Mouse (Mus musculus) neural tube, embryonic 14.5 days (tissue): ENCODE measurements at regions not wholly inside any gene's neighbourhood (a gene's known extent, or its start where the extent isn't known, plus 50 kb on each side); places are given as distances from the start of the nearest gene placed in this dataset.

Source experiments
- ATAC-seq: fragments of 200-750 bp; cut with Nextera tagmentation; 2 replicates; pipeline ENCODE4 v1.8.0; 2017; ENCODE audit warnings: low read depth, mild to moderate bottlenecking, moderate TSS enrichment, moderate library complexity
- H3K27ac ChIP-seq: fragments of 300-500 bp; sonication (generic); 2 replicates; pipeline ENCODE4 v1.5.1; 2014; ENCODE audit warnings: low read depth, mild to moderate bottlenecking, control low read depth, low read length, moderate library complexity, mixed read lengths
- H3K27me3 ChIP-seq: fragments of 300-500 bp; sonication (generic); 2 replicates; pipeline ENCODE4 v1.6.1; 2014; ENCODE audit warnings: low read length; ENCODE audit not compliant: control insufficient read depth, insufficient read depth
- H3K36me3 ChIP-seq: fragments of 300-500 bp; sonication (generic); 2 replicates; pipeline ENCODE4 v1.6.1; 2014; ENCODE audit warnings: low read length, mixed read lengths; ENCODE audit not compliant: control insufficient read depth, insufficient read depth
- H3K4me1 ChIP-seq: fragments of 300-500 bp; sonication (generic); 2 replicates; pipeline ENCODE4 v1.6.1; 2014; ENCODE audit warnings: low read length; ENCODE audit not compliant: control insufficient read depth, insufficient read depth
- H3K4me2 ChIP-seq: fragments of 300-500 bp; sonication (generic); 2 replicates; pipeline ENCODE4 v1.6.1; 2014; ENCODE audit warnings: mild to moderate bottlenecking, low read depth, low read length, control low read depth
- H3K4me3 ChIP-seq: fragments of 300-500 bp; sonication (generic); 2 replicates; pipeline ENCODE4 v1.5.1; 2014; ENCODE audit warnings: low read depth, low read length, control low read depth, mixed read lengths
- H3K9ac ChIP-seq: fragments of 300-500 bp; sonication (generic); replicated peaks from 2 replicates; pipeline ENCODE4 v1.6.1; 2014; ENCODE audit warnings: low read depth, mild to moderate bottlenecking, control low read depth, low read length, mixed read lengths
- H3K9me3 ChIP-seq: fragments of 300-500 bp; sonication (generic); 2 replicates; pipeline ENCODE4 v1.6.1; 2016; ENCODE audit warnings: low read length; ENCODE audit not compliant: control insufficient read depth
- WGBS: fragments of 180-500 bp; shearing (Covaris S2); extraction: QIAGEN DNeasy Blood & Tissue Kit; methylation state at CpG from one replicate; pipeline ENCODE4 v1.1.7; 2014; 5-methylcytosine and 5-hydroxymethylcytosine counted together

DNA sequence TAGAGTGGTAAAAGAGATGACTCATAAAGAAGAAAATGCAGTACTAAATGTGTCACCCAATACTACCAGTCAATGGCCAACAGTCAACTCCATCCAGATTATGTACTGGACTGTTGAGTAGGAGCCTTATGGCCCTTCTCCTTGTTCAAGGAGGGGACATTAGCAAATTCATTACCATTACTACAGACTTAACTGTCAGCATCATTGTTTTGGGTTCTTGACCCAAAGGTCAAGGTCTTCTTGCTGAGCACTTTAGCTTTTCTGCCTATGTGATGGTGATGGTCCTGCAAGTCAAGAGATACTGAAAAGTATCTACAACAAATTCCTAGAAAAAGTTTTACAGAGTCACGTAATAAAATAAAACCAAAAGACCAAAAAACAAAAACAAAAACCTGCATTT lies 1251.4 kb downstream of the Gm37988 start:
- Histone ChIP-seq H3K36me3 (no peaks in the 10 kb centered on the region), H3K4me2 (no peak overlapping the region), H3K27ac (no peak overlapping the region), H3K9me3 (no peaks in the 10 kb centered on the region), H3K27me3 (no peaks in the 10 kb centered on the region), H3K4me1 (no peaks in the 10 kb centered on the region), H3K9ac (no peak overlapping the region), H3K4me3 (no peak overlapping the region)
- WGBS: 83% methylated on average over 1 of the region's 1 CpGs
- ATAC-seq: no peak

DNA sequence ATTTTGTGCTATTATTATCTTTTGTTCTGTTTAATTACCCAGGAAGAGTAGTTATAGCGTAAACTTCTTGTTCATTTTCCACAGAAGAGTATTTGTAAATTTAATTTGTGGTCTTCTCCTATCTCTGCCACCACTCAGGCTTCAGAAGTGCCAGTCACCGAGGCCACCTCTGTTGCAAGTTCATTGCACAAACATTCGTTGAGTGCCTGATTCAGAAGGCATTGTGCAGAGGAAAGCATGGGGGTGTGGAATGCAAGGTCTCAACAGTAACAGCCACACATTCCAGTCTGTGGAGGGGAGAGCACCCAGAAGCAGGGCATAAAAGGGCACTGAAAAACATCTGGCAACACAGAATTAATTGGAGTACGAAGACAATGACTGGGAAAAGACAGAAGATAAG lies 1268.9 kb downstream of the Gm37988 start:
- WGBS: 43% methylated on average over 4 of the region's 4 CpGs
- ATAC-seq: no peak
- no peaks in the 10 kb centered on the region for H3K4me1 ChIP-seq

DNA sequence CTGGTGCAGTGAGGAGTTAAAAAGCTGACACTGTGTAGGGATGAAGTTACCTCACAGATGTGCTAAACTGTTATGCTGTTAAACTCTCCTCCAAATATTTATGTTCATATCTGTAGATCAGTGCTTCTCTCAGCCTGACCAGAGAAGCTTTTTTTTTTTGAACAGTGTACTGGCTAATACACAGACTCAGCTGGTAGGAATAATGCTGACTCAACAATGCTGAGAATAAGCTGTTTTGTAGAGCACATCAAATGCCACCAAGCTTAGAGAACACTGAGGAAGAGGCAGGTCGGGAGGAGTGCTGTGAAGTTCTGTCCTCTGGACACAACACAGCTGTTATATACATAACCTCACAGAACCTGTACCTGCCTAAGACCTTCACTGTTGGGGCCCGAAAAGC lies 1274.2 kb downstream of the Gm37988 start:
- Histone ChIP-seq H3K4me3 (no peak overlapping the region), H3K9ac (no peak overlapping the region), H3K9me3 (no peaks in the 10 kb centered on the region), H3K27me3 (no peaks in the 10 kb centered on the region), H3K27ac (no peak overlapping the region), H3K36me3 (no peaks in the 10 kb centered on the region), H3K4me2 (no peak overlapping the region), H3K4me1 (no peaks in the 10 kb centered on the region)
- 89% methylated on average over 2 of the region's 2 CpGs for WGBS
- ATAC-seq: no peak

More for the DNA sequence above, 1268.9 kb downstream of the Gm37988 start:
- Histone ChIP-seq H3K27ac (0 out of 2 replicates have a peak overlapping the region, but pooled peaks have one; percentile 0), H3K9me3 (no peaks in the 10 kb centered on the region), H3K36me3 (no peaks in the 10 kb centered on the region), H3K4me3 (no peak overlapping the region), H3K4me2 (no peak overlapping the region), H3K9ac (no peak overlapping the region), H3K27me3 (no peaks in the 10 kb centered on the region)

DNA sequence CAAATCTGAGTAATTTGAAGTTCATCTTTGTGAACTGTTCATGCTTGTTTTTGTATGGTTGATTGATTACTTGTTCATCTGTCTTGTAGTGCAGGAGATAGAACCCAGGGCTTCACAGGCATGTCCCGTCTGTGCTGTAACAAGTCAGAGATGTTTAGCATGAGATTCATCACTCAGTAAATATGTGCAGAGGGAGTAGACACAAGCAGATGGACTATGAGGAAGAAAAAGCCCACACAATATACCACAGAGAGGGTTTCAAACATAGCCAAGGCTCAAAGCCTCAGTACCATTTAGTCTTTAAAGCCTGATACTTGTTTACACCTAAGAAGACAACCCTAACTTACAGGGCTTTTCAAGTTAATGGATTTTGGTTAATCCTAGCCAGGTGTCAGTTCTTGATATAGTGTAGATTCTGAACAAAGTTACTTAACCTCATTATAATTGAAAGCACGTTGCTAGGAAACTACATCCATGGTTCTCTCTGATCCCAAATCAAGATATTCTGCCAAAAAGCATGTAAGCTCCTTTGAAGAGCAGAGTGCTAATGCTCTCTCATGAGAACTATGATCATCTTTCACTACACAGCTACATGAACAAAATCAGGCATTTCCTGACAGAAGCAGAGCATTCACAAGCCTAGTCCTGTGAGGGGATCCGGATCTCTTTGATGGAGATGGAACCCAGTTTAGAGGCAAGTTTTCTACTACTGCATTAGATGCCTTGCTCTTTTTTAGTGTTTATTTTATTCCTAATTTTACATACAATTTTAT lies 1286.7 kb downstream of the Gm37988 start:
- no peak for ATAC-seq
- Histone ChIP-seq H3K4me2 (no peak overlapping the region), H3K9me3 (no peaks in the 10 kb centered on the region)

DNA sequence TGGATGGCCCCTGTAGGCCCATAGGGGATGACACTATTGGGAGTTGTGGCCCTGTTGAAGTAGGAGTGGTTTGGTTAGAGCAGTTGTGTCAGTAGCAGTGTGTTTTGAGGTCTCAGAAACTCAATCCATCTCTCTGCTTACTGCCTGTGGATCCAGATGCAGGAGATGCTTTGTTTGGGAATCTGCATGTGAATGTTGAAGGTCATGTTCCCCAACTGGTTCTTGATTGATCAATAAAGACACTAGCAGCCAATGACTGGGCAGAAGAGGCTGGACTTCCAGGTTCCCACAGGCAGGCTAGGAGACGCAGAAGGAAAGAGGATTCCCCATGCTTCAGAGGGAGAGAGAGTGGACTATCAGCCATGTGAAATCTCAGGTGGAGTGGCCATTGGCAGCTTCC lies 1309.9 kb downstream of the Gm37988 start:
- Histone ChIP-seq H3K4me2 (no peak overlapping the region), H3K9ac (no peak overlapping the region), H3K27ac (no peak overlapping the region), H3K4me3 (no peak overlapping the region), H3K4me1 (no peaks in the 10 kb centered on the region), H3K36me3 (no peaks in the 10 kb centered on the region), H3K27me3 (no peaks in the 10 kb centered on the region), H3K9me3 (no peaks in the 10 kb centered on the region)
- WGBS: 77% methylated on average over 1 of the region's 1 CpGs
- no peak for ATAC-seq

More for the DNA sequence above, 1286.7 kb downstream of the Gm37988 start:
- no peaks in the 10 kb centered on the region for H3K27me3 ChIP-seq
- H3K27ac ChIP-seq: no peak overlapping the region
- 87% methylated on average over 3 of the region's 3 CpGs for WGBS
- H3K4me1 ChIP-seq: no peaks in the 10 kb centered on the region
- H3K36me3 ChIP-seq: no peaks in the 10 kb centered on the region
- H3K4me3 ChIP-seq: no peak overlapping the region
- H3K9ac ChIP-seq: no peak overlapping the region

DNA sequence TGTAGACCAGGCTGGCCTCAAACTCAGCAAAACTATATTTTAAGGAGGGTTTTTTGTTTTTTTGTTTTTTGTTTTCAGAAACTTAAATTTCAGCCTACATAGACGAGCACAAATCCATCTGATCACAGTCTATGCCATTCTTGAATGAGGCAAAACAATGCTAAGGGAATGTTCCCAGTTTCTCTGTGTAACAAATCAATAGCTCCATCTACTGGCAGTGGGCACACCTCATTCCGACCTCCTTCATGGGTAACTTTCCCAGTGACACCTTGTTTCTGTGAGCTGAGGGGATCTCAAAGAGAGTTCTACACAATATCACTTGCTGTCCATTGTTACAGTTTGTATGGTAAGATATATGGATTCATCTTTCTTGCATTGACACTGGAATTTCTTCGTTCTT lies 1327.4 kb downstream of the Gm37988 start:
- Histone ChIP-seq H3K27ac (no peak overlapping the region), H3K36me3 (no peaks in the 10 kb centered on the region), H3K4me3 (no peak overlapping the region), H3K9me3 (no peaks in the 10 kb centered on the region), H3K27me3 (no peaks in the 10 kb centered on the region), H3K4me1 (no peaks in the 10 kb centered on the region), H3K9ac (no peak overlapping the region), H3K4me2 (no peak overlapping the region)
- peak; percentile 49; the same call in 1 of the 2 replicates for ATAC-seq
- WGBS: 21% methylated on average over 3 of the region's 3 CpGs

DNA sequence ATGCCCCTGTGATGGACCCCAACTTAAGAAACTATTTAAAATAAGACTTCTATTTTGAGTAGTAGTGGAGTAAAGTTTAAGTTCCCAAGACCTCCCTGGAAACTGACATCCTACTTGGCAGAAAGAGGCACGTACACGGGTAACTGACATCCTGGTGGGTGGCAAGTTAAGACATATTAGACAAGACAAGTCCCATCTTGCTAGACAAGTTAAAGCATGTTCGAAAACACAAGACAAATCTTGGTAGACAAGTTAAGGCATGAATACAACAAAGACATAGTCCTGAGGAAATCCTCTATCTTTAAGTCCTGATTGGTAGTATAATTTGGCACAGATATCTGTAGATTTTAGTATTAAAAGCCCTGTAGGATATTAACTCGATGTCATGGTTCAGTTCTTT lies 1332.6 kb downstream of the Gm37988 start:
- ATAC-seq: no peak
- H3K4me1 ChIP-seq: no peaks in the 10 kb centered on the region
- WGBS: 90% methylated on average over 4 of the region's 4 CpGs

DNA sequence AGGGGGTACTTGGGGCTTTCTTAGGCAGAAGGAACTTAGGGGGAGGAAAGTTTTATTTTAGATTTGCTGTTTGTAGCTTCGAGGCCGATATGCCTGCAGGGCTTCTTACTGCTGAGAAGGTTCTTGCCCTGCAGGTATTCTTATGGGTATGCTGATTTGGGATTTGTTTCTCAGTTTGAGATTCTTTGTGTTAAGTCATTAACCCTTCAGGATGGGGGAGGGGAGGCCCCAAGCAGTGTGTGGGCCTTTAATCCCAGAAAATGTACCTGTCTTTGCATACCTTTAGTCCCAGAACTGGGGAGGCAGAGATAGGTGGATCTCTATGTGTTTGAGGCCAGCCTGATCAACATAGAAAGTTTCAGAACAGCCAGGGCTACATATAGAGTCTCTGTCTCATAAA lies 1335.1 kb downstream of the Gm37988 start:
- Histone ChIP-seq H3K4me1 (no peaks in the 10 kb centered on the region), H3K27ac (no peak overlapping the region), H3K4me3 (no peak overlapping the region), H3K4me2 (no peak overlapping the region), H3K9me3 (no peaks in the 10 kb centered on the region), H3K36me3 (no peaks in the 10 kb centered on the region), H3K27me3 (no peaks in the 10 kb centered on the region), H3K9ac (no peak overlapping the region)
- ATAC-seq: no peak
- WGBS: 42% methylated on average over 2 of the region's 2 CpGs

More for the DNA sequence above, 1332.6 kb downstream of the Gm37988 start:
- no peaks in the 10 kb centered on the region for H3K9me3 ChIP-seq
- no peaks in the 10 kb centered on the region for H3K36me3 ChIP-seq
- H3K27me3 ChIP-seq: no peaks in the 10 kb centered on the region
- H3K27ac ChIP-seq: no peak overlapping the region
- no peak overlapping the region for H3K9ac ChIP-seq
- no peak overlapping the region for H3K4me2 ChIP-seq
- no peak overlapping the region for H3K4me3 ChIP-seq

DNA sequence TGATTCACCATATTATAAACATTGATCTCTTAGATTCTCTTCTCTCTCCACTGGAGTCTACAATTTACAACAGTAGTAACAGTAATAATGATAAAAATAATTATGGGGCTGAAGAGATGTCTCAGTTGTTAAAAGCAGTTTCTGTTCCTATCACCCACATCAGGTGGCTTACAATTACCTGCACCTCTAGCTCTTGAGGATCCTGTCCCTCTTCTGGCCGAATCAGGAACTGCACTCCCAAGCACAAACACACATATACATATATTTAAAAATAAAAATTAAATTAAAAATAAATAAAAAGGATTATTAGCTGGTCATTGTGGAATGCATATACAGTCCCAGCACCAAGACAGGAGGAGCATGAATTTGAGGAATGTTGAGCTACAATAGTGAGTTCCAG lies 1336.2 kb downstream of the Gm37988 start:
- H3K9ac ChIP-seq: no peak overlapping the region
- no peak for ATAC-seq
- H3K4me3 ChIP-seq: no peak overlapping the region
- H3K4me2 ChIP-seq: no peak overlapping the region
- H3K4me1 ChIP-seq: no peaks in the 10 kb centered on the region
- no peaks in the 10 kb centered on the region for H3K9me3 ChIP-seq
- H3K36me3 ChIP-seq: no peaks in the 10 kb centered on the region
- WGBS: 62% methylated on average over 1 of the region's 1 CpGs
- no peaks in the 10 kb centered on the region for H3K27me3 ChIP-seq
- no peak overlapping the region for H3K27ac ChIP-seq
